Mouse (Mus musculus) R1 (cell line): Measurements from ENCODE around the gene Emilin2.

Experiments used
- DNase-seq: peaks from one replicate; pipeline ENCODE4 v3.0.0-alpha.2; 2018; ENCODE audit warnings: low read depth, low spot score

The Emilin2 gene

GRCm38 (mm10) chr17:71265336-71266051 is 46.3 kb downstream of the Emilin2 start:
- DNase-seq, result no peak

DNA sequence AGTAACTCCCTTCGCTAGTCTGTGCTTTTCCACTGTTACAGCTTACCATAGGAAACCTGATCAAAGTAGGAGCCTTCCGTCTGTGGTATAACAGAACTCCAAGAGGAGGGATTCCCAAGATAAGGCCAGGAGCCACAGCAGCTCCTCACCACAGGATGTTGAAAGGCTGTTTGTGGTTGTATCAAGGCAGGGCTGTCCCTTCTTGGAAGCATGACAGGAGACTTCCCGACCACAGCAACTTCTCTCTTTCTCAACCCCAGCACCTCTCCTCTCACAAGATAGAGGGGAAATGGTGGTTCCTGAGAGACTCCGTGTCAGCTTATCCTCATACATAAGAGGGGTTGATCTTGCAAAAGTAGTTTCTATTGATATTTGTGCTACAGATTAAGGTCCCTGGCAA is 47.0 kb downstream of the Emilin2 start:
- no peak for DNase-seq

DNA sequence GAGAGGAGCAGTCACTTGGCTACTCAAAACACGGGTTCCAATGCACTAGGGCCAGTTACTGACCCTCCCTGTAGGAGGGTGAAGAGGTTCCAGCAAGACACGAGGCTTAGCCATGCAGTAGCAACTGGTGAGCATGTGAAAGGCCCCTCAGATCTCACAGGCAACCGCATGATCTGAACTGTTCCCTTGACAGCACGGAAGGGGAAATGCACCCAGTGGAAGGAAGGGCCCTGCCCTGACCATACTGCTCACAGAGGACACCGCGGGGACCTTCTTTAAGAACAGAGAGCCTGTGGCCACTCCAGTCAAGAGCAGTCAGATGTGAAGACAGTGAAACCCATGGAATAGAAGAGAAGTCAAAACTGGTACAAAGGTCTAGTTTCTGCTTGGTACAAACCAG is 48.6 kb downstream of the Emilin2 start:
- DNase-seq, result no peak

DNA sequence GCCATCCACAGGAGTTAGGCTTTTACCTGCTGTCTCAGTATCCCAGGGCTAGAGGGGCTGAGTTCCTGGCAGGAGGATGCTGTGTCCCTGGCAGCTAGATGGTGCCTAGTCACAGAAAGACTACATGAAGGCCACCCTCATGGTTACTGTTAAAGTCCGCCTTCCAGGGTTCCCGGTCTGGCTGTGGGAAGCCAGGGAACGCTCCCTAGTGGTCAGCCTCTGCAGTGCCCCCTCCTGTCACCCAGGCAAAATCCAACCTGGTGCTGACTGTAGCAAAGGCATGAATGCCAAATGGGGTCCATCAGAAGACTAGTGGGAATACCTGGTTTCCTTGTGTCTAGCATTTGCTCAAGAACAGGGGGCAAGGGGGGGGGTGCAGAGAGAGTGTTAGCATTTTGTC is 51.1 kb downstream of the Emilin2 start:
- DNase-seq, result peak; percentile 19

GRCm38 (mm10) chr17:71259727-71260126 is 52.1 kb downstream of the Emilin2 start:
- DNase-seq, result peak; percentile 14

DNA sequence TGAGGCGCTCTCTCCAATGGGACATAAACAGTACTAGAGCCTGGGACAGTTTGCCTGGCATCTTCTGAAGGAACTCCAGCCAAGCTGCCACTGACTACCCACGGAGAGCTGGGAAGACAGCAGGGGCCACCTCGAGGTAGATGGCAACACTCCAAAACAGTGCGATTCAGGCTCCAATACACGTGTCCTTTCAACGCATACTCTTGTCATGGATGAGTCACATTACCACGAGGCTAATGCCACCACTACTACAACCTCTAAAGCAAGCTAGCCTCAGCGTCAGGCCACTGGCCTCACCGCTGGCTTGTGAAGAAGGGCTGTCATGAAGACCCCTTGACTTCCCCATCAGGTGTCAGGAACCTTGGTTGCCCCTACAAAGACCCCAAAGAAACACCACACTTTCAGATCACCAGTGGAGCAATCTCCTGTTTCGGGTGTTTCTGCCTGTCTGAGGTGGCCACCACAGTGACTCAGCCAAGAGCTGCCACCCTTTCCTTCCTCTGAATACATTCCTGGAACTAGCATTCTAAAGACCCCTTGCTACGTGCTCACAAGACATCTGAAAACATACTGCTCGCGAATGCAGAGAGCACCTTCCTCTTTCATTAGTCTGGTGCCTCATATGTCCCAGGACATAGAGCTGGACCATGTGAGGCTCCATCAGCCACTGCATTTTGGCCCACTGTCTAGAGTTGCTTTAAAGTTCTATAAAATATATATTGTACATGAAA is 54.8 kb downstream of the Emilin2 start:
- DNase-seq, result no peak

- DNase-seq, result peak; percentile 51
Observed at GRCm38 (mm10) chr17:71256068-71256615, 55.6 kb downstream of the Emilin2 start.

GRCm38 (mm10) chr17:71254736-71255135 is 57.0 kb downstream of the Emilin2 start:
- DNase-seq, result peak; percentile 68

- no peak for DNase-seq
Observed at GRCm38 (mm10) chr17:71254106-71254505, 57.7 kb downstream of the Emilin2 start.

- no peak for DNase-seq
Observed at GRCm38 (mm10) chr17:71253391-71253790, 58.4 kb downstream of the Emilin2 start.

DNA sequence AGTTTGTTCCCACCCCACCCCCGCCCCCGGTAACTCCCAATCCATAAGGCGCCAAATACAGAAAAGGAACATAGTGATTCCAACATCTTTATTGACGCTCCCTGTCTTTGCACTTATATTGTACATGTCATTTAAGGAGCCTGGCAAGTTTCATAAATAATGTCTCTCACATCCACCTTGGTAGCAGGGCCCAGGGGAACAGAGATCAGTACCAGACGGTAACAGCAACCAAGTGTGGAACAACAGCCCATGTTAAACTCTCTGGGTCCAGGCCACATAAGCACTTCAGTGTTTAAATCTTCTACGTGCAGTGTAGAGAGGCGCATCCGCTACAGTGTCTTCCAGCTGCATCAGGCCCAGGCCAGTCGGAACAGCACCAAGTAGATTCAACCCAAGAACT is 59.7 kb downstream of the Emilin2 start:
- no peak for DNase-seq

DNA sequence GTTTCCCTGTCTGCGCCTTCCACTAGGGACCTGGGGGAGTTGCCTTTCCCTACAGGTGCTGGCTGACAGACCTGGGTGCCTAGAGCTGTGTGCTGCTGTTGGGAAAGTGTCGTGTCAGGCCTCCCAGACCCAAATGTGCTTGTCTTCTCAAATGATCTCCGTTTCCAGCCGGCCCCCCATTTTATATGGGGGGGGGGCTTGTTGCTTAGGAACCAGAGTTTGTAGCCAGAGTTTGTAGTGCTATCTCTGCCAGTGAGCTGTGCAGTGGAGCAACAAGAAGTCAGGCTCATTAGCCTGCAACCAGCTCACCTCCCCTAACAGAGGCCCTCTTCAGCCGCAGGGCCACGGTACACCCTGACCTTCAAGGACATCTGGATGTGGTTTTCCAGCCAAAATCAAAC is 60.2 kb downstream of the Emilin2 start:
- peak; percentile 9 for DNase-seq

DNA sequence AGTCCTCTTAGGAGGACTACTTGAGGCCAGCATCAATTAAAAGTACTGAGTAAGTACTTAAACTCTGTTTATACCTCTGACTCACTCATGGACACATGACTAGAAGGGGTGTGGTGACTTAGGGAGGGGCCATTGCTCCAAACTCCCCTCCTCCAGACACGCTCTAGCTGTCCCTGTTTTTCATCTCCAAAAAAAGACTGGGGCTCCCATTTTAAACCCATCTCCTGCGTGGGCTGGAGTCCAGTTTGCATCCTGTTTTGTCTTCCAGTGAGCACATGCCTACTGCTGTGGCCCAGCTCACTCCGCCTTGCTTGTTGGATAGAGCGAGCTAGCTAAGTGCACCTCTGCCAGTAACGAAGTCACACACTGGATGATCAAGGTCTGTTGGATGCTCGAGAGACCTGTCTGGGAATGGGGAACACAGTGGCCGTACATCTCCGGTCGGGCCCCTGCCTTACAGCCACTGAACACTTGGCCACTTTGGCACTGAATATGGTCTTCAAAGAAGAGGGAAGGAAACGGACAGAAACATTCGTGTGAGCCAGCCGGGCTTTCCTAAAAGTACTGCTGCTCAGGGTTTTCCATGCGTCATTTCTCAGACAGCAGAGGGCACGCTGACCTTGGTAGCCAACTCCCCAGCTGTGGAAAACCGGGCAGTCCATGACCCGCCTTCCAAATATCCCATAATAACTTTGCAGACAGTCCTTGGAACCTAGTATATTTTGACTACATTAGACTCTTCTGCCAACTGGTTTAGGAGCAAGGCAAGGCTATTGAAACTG is 60.8 kb downstream of the Emilin2 start:
- DNase-seq, result peak; percentile 11

DNA sequence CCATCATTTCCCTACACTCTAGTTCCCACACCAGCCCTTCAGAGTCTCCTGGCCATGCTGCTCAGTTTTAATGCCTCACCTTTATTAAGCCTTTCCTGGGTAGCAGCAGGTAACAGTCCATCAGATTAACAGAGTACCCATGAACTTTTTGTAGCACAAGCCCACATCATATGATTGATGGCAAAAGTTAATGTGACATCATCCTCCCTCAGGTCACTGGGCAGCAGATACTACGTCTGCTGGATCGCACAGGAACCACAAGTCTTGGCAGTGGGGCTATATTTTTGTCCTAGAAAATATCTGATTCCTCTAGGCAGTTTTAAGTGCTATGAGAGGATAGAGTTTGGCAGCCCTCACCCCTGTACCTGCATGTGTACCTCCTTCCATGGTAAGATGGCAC is 61.7 kb downstream of the Emilin2 start:
- no peak for DNase-seq

- DNase-seq, result no peak
Observed at GRCm38 (mm10) chr17:71248963-71249362, 62.8 kb downstream of the Emilin2 start.

DNA sequence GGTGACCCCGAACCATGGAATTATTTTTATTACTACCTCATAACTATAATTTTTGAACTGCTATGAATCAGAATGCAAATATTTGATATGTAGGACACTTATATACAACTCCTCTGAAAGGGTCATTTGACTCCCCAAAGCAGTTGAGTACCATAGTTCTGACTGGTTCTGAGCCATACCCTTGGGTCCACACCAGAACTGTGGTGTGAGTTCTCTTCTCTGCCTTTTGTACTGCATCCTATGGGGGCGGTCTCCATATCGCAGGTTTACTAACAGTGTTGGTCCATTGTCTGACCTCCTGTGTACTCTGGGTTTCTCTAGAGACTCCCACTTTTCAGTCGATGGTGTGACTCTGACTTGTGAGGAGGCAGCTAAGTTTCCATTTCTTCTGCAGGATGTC is 65.8 kb downstream of the Emilin2 start:
- no peak for DNase-seq

- DNase-seq, result no peak
Observed at GRCm38 (mm10) chr17:71245133-71245532, 66.6 kb downstream of the Emilin2 start.

- DNase-seq, result no peak
Observed at GRCm38 (mm10) chr17:71242666-71243065, 69.1 kb downstream of the Emilin2 start.

DNA sequence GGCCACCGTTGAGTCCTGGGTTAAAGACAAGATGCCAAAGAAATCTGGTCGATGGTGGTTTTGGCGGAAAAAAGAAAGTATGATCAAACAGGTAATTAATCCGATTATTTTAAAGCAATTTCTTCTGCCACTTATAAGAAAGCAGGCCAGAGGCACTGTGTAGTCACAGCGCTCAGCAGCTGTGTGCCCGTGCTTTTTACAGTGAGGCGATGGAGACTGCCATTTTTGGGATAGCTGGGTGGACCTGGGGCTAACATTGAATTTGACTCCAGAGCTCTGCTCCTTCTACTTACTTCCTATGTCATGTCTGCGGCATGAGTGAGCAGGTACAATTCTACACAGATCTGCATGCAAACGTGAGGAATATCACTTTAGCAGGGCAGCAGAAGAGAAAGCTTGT is 71.0 kb downstream of the Emilin2 start:
- DNase-seq, result no peak

GRCm38 (mm10) chr17:71238494-71238893 is 73.3 kb downstream of the Emilin2 start:
- no peak for DNase-seq

DNA sequence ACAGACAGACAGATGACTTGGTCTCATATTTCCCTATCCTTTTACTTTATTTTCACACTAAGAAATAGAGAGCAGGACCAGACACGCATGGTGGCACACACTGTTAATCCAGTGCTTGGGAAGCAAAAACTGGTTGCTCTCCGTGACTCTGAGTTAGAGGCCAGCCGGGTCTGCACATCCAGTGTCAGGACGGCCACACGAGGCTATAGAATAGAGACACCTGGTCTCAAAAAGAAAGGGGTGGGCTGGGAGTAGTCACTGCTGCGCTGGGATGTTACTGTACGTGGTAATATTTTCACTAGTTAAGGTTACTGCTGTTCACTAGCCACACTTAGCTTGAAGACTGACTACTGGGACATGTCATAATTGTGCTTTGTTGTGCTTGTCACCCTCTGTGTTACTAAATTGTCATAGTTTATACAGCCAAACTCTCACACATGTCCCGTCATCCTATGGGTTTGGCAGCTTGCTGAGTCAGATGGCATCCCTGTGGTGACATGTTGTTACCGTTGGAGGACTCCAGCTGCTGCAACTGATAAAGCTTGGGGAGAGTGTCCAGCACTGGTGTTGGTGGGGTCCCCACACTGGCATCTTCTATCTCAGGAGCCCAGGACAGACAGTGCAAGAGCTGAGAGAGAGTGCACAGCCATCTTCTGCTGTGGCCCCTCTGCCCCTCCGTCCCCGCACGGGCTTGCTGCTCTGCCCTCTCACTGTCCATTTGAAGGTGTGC is 76.4 kb downstream of the Emilin2 start:
- DNase-seq, result no peak
